Mouse (Mus musculus) large intestine, adult 2 months (tissue): ENCODE results near the gene Olfr898. TPM values are rescaled to one million over a fixed set of nuclear protein-coding genes. Genes with fewer than 3 reads are reported as not detected.

Experiments used
- DNase-seq: peaks from one replicate; pipeline ENCODE4 v3.0.0-alpha.2; 2012; ENCODE audit warnings: low read depth, low spot score
- WGBS: fragments of 180-500 bp; shearing (Covaris S2); methylation state at CpG from one replicate; pipeline ENCODE4 v1.1.7; 2018; 5-methylcytosine and 5-hydroxymethylcytosine counted together
- polyA plus RNA-seq: library from polyadenylated mRNA; depleted of rRNA; stranded (reverse); fragments of >200 nt; gene quantifications from 2 replicates; pipeline ENCODE4 v1.2.3, GENCODE M21; 2012; rRNA removed

Olfr898 gene
- not detected in 2 replicates for polyA plus RNA-seq

GRCm38 (mm10) chr9:38348111-38348510 lies at the start of gene Olfr898:
TSS of gene Olfr898 (plus strand) at chr9:38348411.
- WGBS: 87% methylated on average over 4 of the region's 4 CpGs
- DNase-seq: no peak

GRCm38 (mm10) chr9:38328760-38329159 lies 19.5 kb upstream of the Olfr898 start, which contains the start of gene Olfr25:
TSS of gene Olfr25 (plus strand) at chr9:38329060.
- 70% methylated on average over 3 of the region's 3 CpGs for WGBS
- DNase-seq: no peak

- DNase-seq: no peak
Observed at GRCm38 (mm10) chr9:38366596-38366995, 18.4 kb downstream of the Olfr898 start, which contains the start of gene Olfr250. TSS of gene Olfr250 (plus strand) at chr9:38366896.

GRCm38 (mm10) chr9:38376786-38377185 lies 28.6 kb downstream of the Olfr898 start, which contains the start of gene Olfr251:
TSS of gene Olfr251 (plus strand) at chr9:38377086.
- 43% methylated on average over 2 of the region's 2 CpGs for WGBS
- no peak for DNase-seq

More at GRCm38 (mm10) chr9:38366596-38366995, 18.4 kb downstream of the Olfr898 start, which contains the start of gene Olfr250:
- WGBS: 88% methylated on average over 2 of the region's 2 CpGs

GRCm38 (mm10) chr9:38401398-38401797 lies 53.2 kb downstream of the Olfr898 start, which contains the start of gene Olfr147:
TSS of gene Olfr147 (plus strand) at chr9:38401698.
- DNase-seq: no peak
- 83% methylated on average over 1 of the region's 1 CpGs for WGBS

Other genes starting within 250 kb of the Olfr898 start
- gene Olfr888, start 240.3 kb upstream of the Olfr898 start, polyA plus RNA-seq: not detected in 2 replicates
- gene Olfr889, start 233.2 kb upstream of the Olfr898 start, polyA plus RNA-seq: not detected in 2 replicates
- gene Olfr890, start 205.9 kb upstream of the Olfr898 start, polyA plus RNA-seq: not detected in 2 replicates
- not detected in 2 replicates for gene Olfr891, start 167.6 kb upstream of the Olfr898 start, polyA plus RNA-seq
- not detected in 2 replicates for gene Olfr893, start 140.0 kb upstream of the Olfr898 start, polyA plus RNA-seq
- not detected in 2 replicates for gene Olfr894, start 130.4 kb upstream of the Olfr898 start, polyA plus RNA-seq
- gene Olfr143, start 95.6 kb upstream of the Olfr898 start, polyA plus RNA-seq: not detected in 2 replicates
- not detected in 2 replicates for gene Olfr895, start 80.6 kb upstream of the Olfr898 start, polyA plus RNA-seq
- not detected in 2 replicates for gene Olfr896-ps1, start 57.3 kb upstream of the Olfr898 start, polyA plus RNA-seq
- gene Olfr25, start 19.4 kb upstream of the Olfr898 start, polyA plus RNA-seq: not detected in 2 replicates
- gene Olfr250, start 18.5 kb downstream of the Olfr898 start, polyA plus RNA-seq: not detected in 2 replicates
- not detected in 2 replicates for gene Olfr251, start 28.7 kb downstream of the Olfr898 start, polyA plus RNA-seq
- not detected in 2 replicates for gene Olfr147, start 53.3 kb downstream of the Olfr898 start, polyA plus RNA-seq
- not detected in 2 replicates for gene Olfr901, start 81.0 kb downstream of the Olfr898 start, polyA plus RNA-seq
- gene Olfr902, start 99.2 kb downstream of the Olfr898 start, polyA plus RNA-seq: not detected in 2 replicates
- gene Olfr904, start 114.7 kb downstream of the Olfr898 start, polyA plus RNA-seq: not detected in 2 replicates
- gene Olfr905, start 122.7 kb downstream of the Olfr898 start, polyA plus RNA-seq: not detected in 2 replicates
- not detected in 2 replicates for gene Olfr906, start 138.7 kb downstream of the Olfr898 start, polyA plus RNA-seq
- gene Olfr907, start 147.4 kb downstream of the Olfr898 start, polyA plus RNA-seq: not detected in 2 replicates
- gene Olfr911-ps1, start 173.2 kb downstream of the Olfr898 start, polyA plus RNA-seq: not detected in 2 replicates
- gene Olfr910, start 189.4 kb downstream of the Olfr898 start, polyA plus RNA-seq: not detected in 2 replicates
- gene Olfr912, start 231.8 kb downstream of the Olfr898 start, polyA plus RNA-seq: not detected in 2 replicates
- not detected in 2 replicates for gene Olfr913, start 244.3 kb downstream of the Olfr898 start, polyA plus RNA-seq